Mouse (Mus musculus): ENCODE data around the gene Fads2. TPM values are rescaled to one million over a fixed set of nuclear protein-coding genes. Genes with fewer than 3 reads are reported as not detected.

Fads2 gene
- polyA plus RNA-seq, 1 experiment from 2014 or later = 57.0 TPM

DNA sequence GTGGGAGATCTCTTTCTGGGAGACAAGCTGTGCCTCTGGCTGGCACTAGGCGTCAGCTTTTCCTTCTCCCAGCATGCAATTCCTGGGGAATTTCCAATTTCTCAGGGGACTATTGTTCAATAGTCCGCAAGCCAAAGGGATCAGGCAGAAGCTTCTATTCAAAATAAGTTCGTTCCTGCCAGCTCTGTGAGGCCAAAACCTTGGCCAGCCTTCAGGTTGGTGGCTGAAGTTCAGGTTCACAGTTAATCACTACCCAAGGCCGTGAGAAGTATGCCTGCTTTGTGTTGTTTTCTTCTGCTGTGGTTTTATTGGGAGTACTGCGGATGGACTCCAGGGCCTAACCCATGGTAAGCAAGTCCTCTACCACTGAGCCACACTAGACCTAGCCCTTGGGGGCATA lies 30.4 kb downstream of the Fads2 start:
- peaks cover 61% of the 10 kb centered on the region for H3K36me3 ChIP-seq (ENCODE audit: control insufficient read depth, insufficient read depth, low read length)
- WGBS = 91% methylated on average over 5 of the region's 5 CpGs

DNA sequence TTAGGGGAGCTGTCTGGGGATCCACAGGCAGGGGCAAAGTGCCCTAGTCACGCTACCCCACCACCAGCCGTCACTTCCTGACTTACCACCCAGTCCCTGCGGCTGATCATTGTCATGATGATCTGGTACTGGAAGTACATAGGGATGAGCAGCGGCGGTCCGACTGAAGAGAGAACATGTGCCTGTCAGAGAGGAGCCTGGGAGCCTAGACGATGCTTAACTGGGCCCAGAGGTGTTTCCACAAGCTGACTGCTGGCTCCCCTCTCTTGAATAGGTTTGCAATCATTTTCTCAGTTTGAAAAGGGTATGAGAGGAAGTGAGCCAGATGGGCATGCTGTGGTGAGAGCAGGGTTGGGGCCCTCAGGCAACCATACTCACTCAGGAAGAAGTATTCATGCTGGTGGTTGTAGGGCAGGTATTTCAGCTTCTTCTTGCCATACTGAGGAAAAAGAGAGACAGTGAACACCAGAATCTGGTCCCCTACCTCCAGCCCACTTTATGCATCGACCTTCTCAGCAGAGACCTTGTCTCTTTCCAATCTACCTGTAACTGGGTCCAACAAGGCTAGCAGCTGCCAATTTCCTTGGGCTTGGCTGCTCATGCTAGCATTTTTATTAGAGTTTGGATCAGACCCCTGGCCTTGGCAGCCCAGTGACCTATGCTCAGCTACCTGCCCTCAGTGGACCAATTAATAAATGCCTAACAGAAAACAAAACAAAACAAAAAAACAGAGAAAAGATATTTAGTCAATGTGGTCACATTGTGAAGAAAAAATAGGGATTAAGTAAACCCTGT lies 31.2 kb downstream of the Fads2 start:
- H3K27me3 ChIP-seq (ENCODE audit: control insufficient read depth, insufficient read depth, low read length) = no peaks in the 10 kb centered on the region
- no peak for ATAC-seq (ENCODE audit: insufficient number of reproducible peaks, low FRiP score, low TSS enrichment, low read depth)
- H3K9me3 ChIP-seq (ENCODE audit: control insufficient read depth, low read length) = no peaks in the 10 kb centered on the region
- DNase-seq (ENCODE audit: low spot score) = no peak
- peaks cover 62% of the 10 kb centered on the region for H3K36me3 ChIP-seq (ENCODE audit: control insufficient read depth, insufficient read depth, low read length)
- H3K4me1 ChIP-seq (ENCODE audit: control insufficient read depth, insufficient read depth, low read length) = no peaks in the 10 kb centered on the region
- H3K9ac ChIP-seq (ENCODE audit: low read length) = no peak overlapping the region
- 92% methylated on average over 8 of the region's 8 CpGs for WGBS
- no peak overlapping the region for H3K4me2 ChIP-seq (ENCODE audit: low read depth, severe bottlenecking)
- H3K4me3 ChIP-seq (ENCODE audit: low read depth, low read length) = no peak overlapping the region
- H3K27ac ChIP-seq (replicated peaks; ENCODE audit: low read depth, low read length) = no peak overlapping the region

More for the DNA sequence above, 30.4 kb downstream of the Fads2 start:
- no peak for ATAC-seq (ENCODE audit: insufficient number of reproducible peaks, low FRiP score, low TSS enrichment, low read depth)
- Histone ChIP-seq H3K27me3 (ENCODE audit: control insufficient read depth, insufficient read depth, low read length) (no peaks in the 10 kb centered on the region), H3K27ac (replicated peaks; ENCODE audit: low read depth, low read length) (no peak overlapping the region), H3K4me3 (ENCODE audit: low read depth, low read length) (no peak overlapping the region), H3K9me3 (ENCODE audit: control insufficient read depth, low read length) (no peaks in the 10 kb centered on the region), H3K9ac (ENCODE audit: low read length) (no peak overlapping the region), H3K4me2 (ENCODE audit: low read depth, severe bottlenecking) (no peak overlapping the region), H3K4me1 (ENCODE audit: control insufficient read depth, insufficient read depth, low read length) (no peaks in the 10 kb centered on the region)
- DNase-seq (ENCODE audit: low spot score) = no peak

DNA sequence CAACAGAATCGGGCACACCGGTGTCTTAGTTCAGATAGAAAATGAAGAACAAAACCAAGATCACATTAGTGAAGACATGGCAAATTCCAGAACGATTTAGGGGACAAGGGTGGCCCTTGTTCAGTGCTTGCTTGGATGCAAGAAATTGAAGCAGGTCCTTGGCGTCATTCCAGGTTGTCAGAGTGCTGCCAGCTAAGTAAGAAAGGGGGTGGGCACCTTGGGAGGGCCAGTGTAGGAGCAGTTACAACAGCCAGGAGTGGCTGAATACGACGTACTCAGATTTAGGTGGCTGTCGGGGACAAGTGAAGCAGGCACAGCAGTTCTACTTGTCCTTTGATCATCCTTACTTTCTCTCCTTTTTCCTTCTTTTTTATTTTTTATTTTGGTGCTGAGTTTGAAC lies 33.8 kb downstream of the Fads2 start:
- H3K9ac ChIP-seq (ENCODE audit: low read length) = no peak overlapping the region
- H3K9me3 ChIP-seq (ENCODE audit: control insufficient read depth, low read length) = no peaks in the 10 kb centered on the region
- no peak overlapping the region for H3K4me3 ChIP-seq (ENCODE audit: low read depth, low read length)
- no peak overlapping the region for H3K4me2 ChIP-seq (ENCODE audit: low read depth, severe bottlenecking)
- ATAC-seq (ENCODE audit: insufficient number of reproducible peaks, low FRiP score, low TSS enrichment, low read depth) (no peak), DNase-seq (ENCODE audit: low spot score) (no peak)
- H3K27ac ChIP-seq (replicated peaks; ENCODE audit: low read depth, low read length) = no peak overlapping the region
- H3K4me1 ChIP-seq (ENCODE audit: control insufficient read depth, insufficient read depth, low read length) = no peaks in the 10 kb centered on the region
- no peaks in the 10 kb centered on the region for H3K27me3 ChIP-seq (ENCODE audit: control insufficient read depth, insufficient read depth, low read length)
- H3K36me3 ChIP-seq (ENCODE audit: control insufficient read depth, insufficient read depth, low read length) = peaks cover 60% of the 10 kb centered on the region
- WGBS = 92% methylated on average over 7 of the region's 7 CpGs

DNA sequence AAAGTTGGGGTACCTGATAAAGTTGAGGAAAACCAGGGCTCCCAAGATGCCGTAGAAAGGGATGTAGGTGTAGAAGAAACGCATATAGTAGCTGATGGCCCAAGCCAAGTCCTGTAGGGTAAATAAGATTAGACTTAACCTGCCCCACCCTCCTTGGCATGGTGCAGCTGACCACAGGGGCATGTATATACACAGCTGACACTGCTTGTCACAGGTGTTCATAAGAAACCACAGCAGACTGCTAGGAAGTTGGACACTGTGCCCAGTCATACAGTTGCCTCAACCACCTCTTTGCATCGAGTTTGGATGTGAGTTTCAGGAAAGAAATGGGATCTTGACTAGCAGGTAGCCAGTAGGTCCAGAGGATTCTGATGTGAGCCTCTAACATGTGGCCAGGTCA lies 35.0 kb downstream of the Fads2 start:
- H3K9me3 ChIP-seq (ENCODE audit: control insufficient read depth, low read length) = no peaks in the 10 kb centered on the region
- no peak overlapping the region for H3K4me3 ChIP-seq (ENCODE audit: low read depth, low read length)
- no peak overlapping the region for H3K27ac ChIP-seq (replicated peaks; ENCODE audit: low read depth, low read length)
- WGBS = 91% methylated on average over 3 of the region's 3 CpGs
- no peaks in the 10 kb centered on the region for H3K4me1 ChIP-seq (ENCODE audit: control insufficient read depth, insufficient read depth, low read length)
- DNase-seq (ENCODE audit: low spot score) (no peak), ATAC-seq (ENCODE audit: insufficient number of reproducible peaks, low FRiP score, low TSS enrichment, low read depth) (no peak)
- H3K36me3 ChIP-seq (ENCODE audit: control insufficient read depth, insufficient read depth, low read length) = peaks cover 58% of the 10 kb centered on the region
- no peak overlapping the region for H3K4me2 ChIP-seq (ENCODE audit: low read depth, severe bottlenecking)
- no peaks in the 10 kb centered on the region for H3K27me3 ChIP-seq (ENCODE audit: control insufficient read depth, insufficient read depth, low read length)
- H3K9ac ChIP-seq (ENCODE audit: low read length) = no peak overlapping the region

DNA sequence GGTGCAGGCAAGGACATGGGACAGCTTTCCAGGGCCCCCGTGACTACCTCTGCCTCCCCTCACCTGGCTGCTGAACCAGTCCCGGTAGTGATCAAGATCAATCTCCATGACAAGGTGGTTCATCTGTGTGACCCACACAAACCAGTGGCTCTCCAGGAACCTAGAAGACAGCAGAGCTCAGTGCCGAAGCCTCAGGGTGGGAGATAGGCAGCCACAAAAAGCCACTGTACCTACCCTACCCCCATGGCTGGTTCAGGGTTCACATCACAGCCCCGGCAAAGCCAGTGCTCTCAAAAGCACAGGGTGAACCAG lies 35.4 kb downstream of the Fads2 start:
- H3K9ac ChIP-seq (ENCODE audit: low read length) = no peak overlapping the region

DNA sequence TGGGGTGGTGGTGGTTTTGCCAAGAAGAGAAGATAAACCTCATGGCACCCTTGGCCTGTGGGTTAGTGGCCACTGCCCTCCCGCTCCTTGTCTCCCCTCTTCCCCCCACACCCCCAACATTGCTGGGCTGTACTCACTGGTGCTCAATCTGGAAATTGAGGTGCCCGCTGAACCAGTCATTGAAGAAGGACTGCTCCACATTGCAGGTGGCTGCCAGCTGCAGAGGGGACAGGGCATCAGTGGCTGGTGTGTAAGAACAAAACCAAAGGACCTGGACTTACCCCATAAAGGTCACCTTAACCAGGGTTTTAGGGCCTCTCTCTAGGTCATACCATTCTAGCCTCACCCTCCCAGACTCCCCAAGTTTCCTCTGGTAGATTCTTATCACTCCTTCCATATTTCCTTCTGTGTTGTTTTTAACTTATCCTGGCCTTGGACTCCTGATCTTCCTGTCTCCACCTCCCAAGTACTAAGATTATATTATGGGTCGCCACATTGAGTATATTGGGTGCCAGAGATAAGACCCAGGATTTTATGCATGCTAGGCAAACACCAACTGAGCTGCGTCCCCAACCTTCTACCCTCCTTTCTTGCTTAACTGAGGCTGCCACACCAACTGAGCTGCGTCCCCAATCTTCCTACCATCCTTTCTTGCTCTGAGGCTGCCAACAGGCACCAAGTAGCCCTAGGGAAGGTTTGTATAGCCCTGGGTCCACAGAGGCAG lies 35.9 kb downstream of the Fads2 start:
- 92% methylated on average over 5 of the region's 5 CpGs for WGBS
- Histone ChIP-seq H3K36me3 (ENCODE audit: control insufficient read depth, insufficient read depth, low read length) (peaks cover 54% of the 10 kb centered on the region), H3K4me1 (ENCODE audit: control insufficient read depth, insufficient read depth, low read length) (peaks cover 4% of the 10 kb centered on the region; the same call in 1 of the 2 replicates), H3K27me3 (ENCODE audit: control insufficient read depth, insufficient read depth, low read length) (no peaks in the 10 kb centered on the region), H3K9ac (ENCODE audit: low read length) (no peak overlapping the region), H3K4me3 (ENCODE audit: low read depth, low read length) (no peak overlapping the region), H3K4me2 (ENCODE audit: low read depth, severe bottlenecking) (no peak overlapping the region), H3K27ac (replicated peaks; ENCODE audit: low read depth, low read length) (no peak overlapping the region), H3K9me3 (ENCODE audit: control insufficient read depth, low read length) (no peaks in the 10 kb centered on the region)
- ATAC-seq (ENCODE audit: insufficient number of reproducible peaks, low FRiP score, low TSS enrichment, low read depth) (no peak), DNase-seq (ENCODE audit: low spot score) (no peak)

More for the DNA sequence above, 35.4 kb downstream of the Fads2 start:
- WGBS = 96% methylated on average over 4 of the region's 4 CpGs
- Histone ChIP-seq H3K4me1 (ENCODE audit: control insufficient read depth, insufficient read depth, low read length) (no peaks in the 10 kb centered on the region), H3K4me3 (ENCODE audit: low read depth, low read length) (no peak overlapping the region), H3K4me2 (ENCODE audit: low read depth, severe bottlenecking) (no peak overlapping the region), H3K27ac (replicated peaks; ENCODE audit: low read depth, low read length) (no peak overlapping the region), H3K9me3 (ENCODE audit: control insufficient read depth, low read length) (no peaks in the 10 kb centered on the region), H3K36me3 (ENCODE audit: control insufficient read depth, insufficient read depth, low read length) (peaks cover 55% of the 10 kb centered on the region), H3K27me3 (ENCODE audit: control insufficient read depth, insufficient read depth, low read length) (no peaks in the 10 kb centered on the region)
- no peak for DNase-seq (ENCODE audit: low spot score)
- no peak for ATAC-seq (ENCODE audit: insufficient number of reproducible peaks, low FRiP score, low TSS enrichment, low read depth)

DNA sequence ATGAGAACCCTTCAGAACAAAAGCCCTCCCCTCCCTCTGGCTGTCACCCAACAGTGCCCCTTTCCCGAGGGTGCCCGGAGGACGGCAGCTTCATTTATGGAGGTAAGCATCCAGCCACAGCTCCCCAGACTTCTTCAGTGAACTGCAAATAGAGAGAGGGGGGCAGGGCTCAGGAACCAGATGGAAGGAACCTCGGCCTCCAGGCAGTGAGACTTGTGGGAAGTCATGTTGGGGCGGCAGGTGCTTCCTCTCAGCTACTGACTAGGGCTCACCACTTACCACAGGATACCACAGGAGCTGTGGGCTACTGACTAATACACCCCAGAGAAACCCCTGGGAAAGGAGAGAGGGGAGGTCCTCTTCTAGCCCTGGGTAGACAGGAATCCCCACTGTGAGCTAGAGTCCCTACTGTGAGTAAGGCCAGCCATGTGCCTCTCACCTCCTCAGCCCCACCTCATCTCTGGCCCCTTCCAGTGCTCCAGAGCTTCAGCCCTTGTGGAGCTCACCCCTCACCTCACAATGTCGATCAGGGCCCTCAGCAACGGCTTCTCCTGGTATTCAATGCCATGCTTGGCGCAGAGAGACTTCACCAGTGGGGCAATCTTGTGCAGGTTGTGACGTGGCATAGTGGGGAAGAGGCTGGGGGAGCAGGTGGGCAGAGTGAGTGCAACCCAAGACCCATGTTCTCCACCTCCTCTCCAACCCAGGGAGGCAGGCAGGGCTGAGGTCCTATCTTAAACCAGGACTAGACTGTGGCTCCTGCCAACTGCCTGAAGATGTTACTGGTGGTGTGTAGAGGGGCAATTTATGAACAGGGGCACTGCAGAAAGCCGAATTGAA lies 37.2 kb downstream of the Fads2 start:
- no peak overlapping the region for H3K4me2 ChIP-seq (ENCODE audit: low read depth, severe bottlenecking)
- H3K27me3 ChIP-seq (ENCODE audit: control insufficient read depth, insufficient read depth, low read length) = no peaks in the 10 kb centered on the region
- H3K9ac ChIP-seq (ENCODE audit: low read length) = no peak overlapping the region
- no peak overlapping the region for H3K27ac ChIP-seq (replicated peaks; ENCODE audit: low read depth, low read length)
- H3K36me3 ChIP-seq (ENCODE audit: control insufficient read depth, insufficient read depth, low read length) = peaks cover 42% of the 10 kb centered on the region
- H3K4me1 ChIP-seq (ENCODE audit: control insufficient read depth, insufficient read depth, low read length) = peaks cover 4% of the 10 kb centered on the region; the same call in 1 of the 2 replicates
- H3K9me3 ChIP-seq (ENCODE audit: control insufficient read depth, low read length) = no peaks in the 10 kb centered on the region
- DNase-seq (ENCODE audit: low spot score) (no peak), ATAC-seq (ENCODE audit: insufficient number of reproducible peaks, low FRiP score, low TSS enrichment, low read depth) (no peak)
- H3K4me3 ChIP-seq (ENCODE audit: low read depth, low read length) = no peak overlapping the region
- 91% methylated on average over 10 of the region's 10 CpGs for WGBS

DNA sequence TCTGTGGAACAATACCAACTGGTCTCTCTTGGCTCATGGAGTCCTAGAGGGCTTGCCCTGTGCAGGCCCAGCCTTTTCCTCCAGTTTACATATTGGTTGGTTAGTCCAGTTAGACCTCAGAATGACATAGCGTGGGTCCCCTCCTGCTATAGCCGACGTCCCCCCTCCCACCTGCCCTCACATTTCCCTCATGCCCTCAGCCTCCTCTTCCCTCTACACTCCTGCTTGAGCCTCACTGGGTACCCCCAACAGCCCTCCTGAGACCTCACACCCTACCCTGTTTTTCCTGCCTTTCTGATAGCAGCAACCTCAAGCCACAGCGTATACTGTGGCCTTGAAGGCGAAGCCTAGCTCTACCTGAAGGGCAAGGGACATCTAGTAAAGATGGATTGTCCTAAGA lies 38.7 kb downstream of the Fads2 start:
- H3K4me3 ChIP-seq (ENCODE audit: low read depth, low read length) = no peak overlapping the region
- H3K36me3 ChIP-seq (ENCODE audit: control insufficient read depth, insufficient read depth, low read length) = peaks cover 34% of the 10 kb centered on the region
- H3K4me1 ChIP-seq (ENCODE audit: control insufficient read depth, insufficient read depth, low read length) = peaks cover 4% of the 10 kb centered on the region; the same call in 1 of the 2 replicates
- H3K9ac ChIP-seq (ENCODE audit: low read length) = no peak overlapping the region
- H3K4me2 ChIP-seq (ENCODE audit: low read depth, severe bottlenecking) = no peak overlapping the region
- no peaks in the 10 kb centered on the region for H3K9me3 ChIP-seq (ENCODE audit: control insufficient read depth, low read length)
- no peak for ATAC-seq (ENCODE audit: insufficient number of reproducible peaks, low FRiP score, low TSS enrichment, low read depth)
- no peak overlapping the region for H3K27ac ChIP-seq (replicated peaks; ENCODE audit: low read depth, low read length)
- no peaks in the 10 kb centered on the region for H3K27me3 ChIP-seq (ENCODE audit: control insufficient read depth, insufficient read depth, low read length)
- DNase-seq (ENCODE audit: low spot score) = no peak
- WGBS = 91% methylated on average over 5 of the region's 5 CpGs
